Mouse (Mus musculus) spleen, adult 2 months (tissue): ENCODE data around the gene Slc2a13. TPM values are rescaled to one million over a fixed set of nuclear protein-coding genes. Genes with fewer than 3 reads are reported as not detected.

Experiments
- DNase-seq, 2 experiments: peaks; one replicate each; pipeline versions ENCODE4 v3.0.0 to v3.0.0-alpha.2; 2012 to 2021; ENCODE audit warnings: low spot score in 2 of 2, low read depth in 1 of 2
- H3K27ac ChIP-seq: fragments of 200-500 bp; 2 replicates; pipeline ENCODE4 v1.5.1; 2012; ENCODE audit warnings: low read length, inconsistent platforms; ENCODE audit not compliant: insufficient read depth
- H3K27me3 ChIP-seq: fragments of 200-500 bp; 2 replicates; pipeline ENCODE4 v1.6.1; 2012; ENCODE audit warnings: mild to moderate bottlenecking, moderate library complexity, low read length, inconsistent platforms; ENCODE audit not compliant: control insufficient read depth, insufficient read depth
- H3K36me3 ChIP-seq: fragments of 200-500 bp; 2 replicates; pipeline ENCODE4 v1.6.1; 2012; ENCODE audit warnings: mild to moderate bottlenecking, low read length, inconsistent platforms; ENCODE audit not compliant: control insufficient read depth, insufficient read depth
- H3K4me1 ChIP-seq: fragments of 200-500 bp; 2 replicates; pipeline ENCODE4 v1.6.1; 2011; ENCODE audit warnings: inconsistent platforms; ENCODE audit not compliant: control insufficient read depth, insufficient read depth, insufficient read length
- H3K4me3 ChIP-seq: fragments of 200-500 bp; 2 replicates; pipeline ENCODE4 v1.5.1; 2011; ENCODE audit warnings: mild to moderate bottlenecking, inconsistent platforms; ENCODE audit not compliant: insufficient read depth, insufficient read length; ENCODE audit errors: extremely low read depth
- CTCF ChIP-seq: fragments of 200-500 bp; IDR thresholded peaks from 2 replicates; pipeline ENCODE4 v1.5.1; 2011; ENCODE audit warnings: mild to moderate bottlenecking, inconsistent platforms; ENCODE audit not compliant: insufficient read depth, insufficient read length, insufficient replicate concordance; ENCODE audit errors: extremely low read depth
- POLR2A ChIP-seq: fragments of 200-500 bp; IDR thresholded peaks from 2 replicates; pipeline ENCODE4 v1.6.1; 2011; ENCODE audit warnings: low read depth, low read length, inconsistent platforms
- WGBS: fragments of 180-500 bp; shearing (Covaris S2); methylation state at CpG from one replicate; pipeline ENCODE4 v1.1.7; 2018; 5-methylcytosine and 5-hydroxymethylcytosine counted together
- polyA plus RNA-seq: library from polyadenylated mRNA; depleted of rRNA; stranded (reverse); fragments of >200 nt; gene quantifications from 2 replicates; pipeline ENCODE4 v1.2.3, GENCODE M21; 2012

Gene Slc2a13
- polyA plus RNA-seq, 1 experiment = 0.30 TPM

DNA sequence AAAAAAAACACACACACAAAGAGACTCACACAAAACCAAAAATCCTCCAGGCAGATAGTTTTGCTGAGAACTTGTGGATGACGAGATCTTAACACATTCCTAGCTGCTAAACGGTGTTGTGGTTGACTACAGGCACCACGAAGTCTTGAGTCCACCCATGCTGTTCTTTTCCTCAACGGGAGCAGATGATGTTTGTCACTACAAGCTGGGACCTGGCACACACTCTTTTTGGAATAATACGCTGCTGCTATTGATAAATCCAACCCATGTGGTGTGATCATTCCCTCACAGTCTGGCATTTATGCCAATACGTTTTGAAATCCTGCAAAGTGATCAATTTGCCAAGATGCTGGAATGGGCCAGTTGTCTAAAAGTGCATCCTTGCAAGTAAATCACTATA lies 147.6 kb downstream of the Slc2a13 start:
- Histone ChIP-seq H3K4me1 (no peaks in the 10 kb centered on the region), H3K4me3 (no peak overlapping the region), H3K36me3 (no peaks in the 10 kb centered on the region), H3K27me3 (no peaks in the 10 kb centered on the region), H3K27ac (no peak overlapping the region)
- WGBS = 81% methylated on average over 6 of the region's 6 CpGs
- DNase-seq = no peak
- TF ChIP-seq CTCF (no peak), POLR2A (no peak)

DNA sequence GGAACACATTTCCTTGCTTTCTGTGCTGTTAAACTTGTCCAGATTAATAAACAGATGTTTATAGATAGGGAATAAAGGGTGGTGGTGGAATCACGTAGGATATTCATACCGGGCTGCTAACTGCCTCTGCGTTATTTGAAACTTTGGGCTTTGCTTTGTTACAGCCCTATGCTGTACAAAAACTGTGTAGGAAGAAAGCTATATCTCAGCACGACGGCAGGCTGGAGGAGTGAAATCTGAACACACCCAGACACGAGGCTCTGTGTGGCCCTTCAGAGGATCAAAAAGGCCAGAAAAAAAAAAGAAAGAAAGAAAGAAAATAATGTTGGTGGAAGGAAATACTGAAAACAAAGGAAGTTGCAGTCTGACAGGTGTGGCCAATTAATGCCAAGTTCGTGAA lies 166.1 kb downstream of the Slc2a13 start:
- H3K27me3 ChIP-seq = no peaks in the 10 kb centered on the region
- no peak overlapping the region for H3K27ac ChIP-seq
- TF ChIP-seq CTCF (no peak), POLR2A (no peak)
- 70% methylated on average over 7 of the region's 7 CpGs for WGBS
- no peak overlapping the region for H3K4me3 ChIP-seq
- H3K4me1 ChIP-seq = no peaks in the 10 kb centered on the region
- H3K36me3 ChIP-seq = no peaks in the 10 kb centered on the region
- no peak for DNase-seq

DNA sequence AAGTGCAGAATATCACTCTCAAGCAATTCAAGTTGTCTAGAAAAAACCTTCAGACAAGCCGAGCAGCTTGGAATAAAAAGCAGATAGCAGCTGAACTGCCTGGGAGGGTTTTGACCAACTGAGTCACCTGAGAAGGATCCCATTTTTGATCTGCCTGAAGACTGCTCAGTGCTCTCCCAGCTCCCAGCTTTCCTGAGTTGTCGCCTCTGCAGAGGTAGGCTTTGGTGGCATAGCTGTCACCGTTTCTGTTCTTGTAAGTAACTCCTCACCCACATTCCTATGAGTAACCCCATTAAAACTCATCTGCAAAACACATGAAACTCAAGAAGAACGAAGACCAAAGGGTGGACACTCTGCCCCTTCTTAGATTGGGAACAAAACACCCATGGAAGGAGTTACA lies 177.9 kb downstream of the Slc2a13 start:
- TF ChIP-seq CTCF (no peak), POLR2A (no peak)
- Histone ChIP-seq H3K36me3 (no peaks in the 10 kb centered on the region), H3K4me3 (no peak overlapping the region), H3K4me1 (no peaks in the 10 kb centered on the region), H3K27ac (no peak overlapping the region), H3K27me3 (no peaks in the 10 kb centered on the region)
- 85% methylated on average over 4 of the region's 4 CpGs for WGBS
- no peak for DNase-seq

DNA sequence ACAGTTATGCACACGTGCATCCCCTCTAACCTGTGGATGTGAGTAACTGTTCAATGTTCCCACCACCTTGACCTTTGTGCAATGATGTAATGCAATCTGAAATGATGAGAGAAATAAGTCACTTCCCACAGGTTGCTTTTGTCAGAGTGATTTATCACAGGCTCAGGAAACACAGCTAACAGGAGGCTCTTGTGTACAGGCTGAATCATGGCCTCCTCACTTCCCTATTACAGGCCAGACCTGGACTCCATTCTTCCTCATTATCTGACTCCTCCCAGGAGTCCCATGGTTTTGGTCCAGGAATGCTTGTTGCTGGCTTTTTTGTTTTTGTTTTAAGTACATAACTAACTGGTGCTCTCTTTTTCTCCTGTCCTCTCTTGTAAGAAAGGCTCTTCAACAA lies 189.4 kb downstream of the Slc2a13 start:
- Histone ChIP-seq H3K4me3 (no peak overlapping the region), H3K27ac (no peak overlapping the region), H3K27me3 (no peaks in the 10 kb centered on the region), H3K36me3 (no peaks in the 10 kb centered on the region), H3K4me1 (no peaks in the 10 kb centered on the region)
- no peak for DNase-seq
- no peak for TF ChIP-seq POLR2A
- no peak for TF ChIP-seq CTCF
- WGBS = 68% methylated on average over 1 of the region's 1 CpGs

DNA sequence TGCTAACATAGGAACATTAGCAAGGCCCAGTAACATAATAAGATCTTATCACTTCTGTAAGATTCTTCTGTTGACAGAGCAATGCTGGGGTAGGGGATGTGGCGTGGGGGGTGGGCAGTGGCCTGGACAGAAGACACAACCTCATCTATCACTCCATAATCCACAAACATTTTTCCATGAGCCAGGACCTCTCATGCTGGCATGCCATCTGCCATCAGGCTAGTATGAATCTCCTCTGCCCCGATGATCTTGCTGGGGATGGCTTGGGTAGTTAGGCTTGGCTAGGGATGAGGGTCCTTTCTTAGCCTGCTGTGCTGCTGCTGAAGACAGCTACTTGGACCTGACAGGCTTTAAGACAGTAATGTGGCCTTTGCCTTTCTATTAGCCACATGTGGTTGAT lies 190.5 kb downstream of the Slc2a13 start:
- no peaks in the 10 kb centered on the region for H3K4me1 ChIP-seq
- H3K36me3 ChIP-seq = no peaks in the 10 kb centered on the region
- WGBS = 89% methylated on average over 2 of the region's 2 CpGs
- no peak for TF ChIP-seq POLR2A
- TF ChIP-seq CTCF = no peak
- H3K27me3 ChIP-seq = no peaks in the 10 kb centered on the region
- no peak for DNase-seq
- no peak overlapping the region for H3K4me3 ChIP-seq
- H3K27ac ChIP-seq = no peak overlapping the region

DNA sequence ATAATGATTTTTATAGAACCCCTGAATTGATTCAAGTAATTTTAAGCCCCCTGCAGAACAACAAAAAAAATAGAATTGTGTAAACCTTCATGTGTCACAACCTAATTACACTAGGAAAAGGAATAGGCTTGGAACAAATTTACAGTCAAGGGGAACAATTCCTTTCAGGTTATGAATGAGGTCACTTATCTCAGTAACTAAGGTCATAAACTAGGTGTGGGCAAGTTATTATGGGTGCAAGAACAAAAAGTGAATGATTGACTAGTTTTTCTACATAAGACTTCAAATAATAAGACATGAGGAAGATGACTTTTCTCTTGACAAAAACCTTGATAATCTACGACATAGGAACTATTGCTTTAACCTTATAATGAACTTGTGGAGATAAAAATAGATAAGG lies 191.2 kb downstream of the Slc2a13 start:
- WGBS = 88% methylated on average over 1 of the region's 1 CpGs
- H3K27me3 ChIP-seq = no peaks in the 10 kb centered on the region
- no peak overlapping the region for H3K27ac ChIP-seq
- no peaks in the 10 kb centered on the region for H3K36me3 ChIP-seq
- DNase-seq = no peak
- no peak overlapping the region for H3K4me3 ChIP-seq
- TF ChIP-seq CTCF (no peak), POLR2A (no peak)
- no peaks in the 10 kb centered on the region for H3K4me1 ChIP-seq

DNA sequence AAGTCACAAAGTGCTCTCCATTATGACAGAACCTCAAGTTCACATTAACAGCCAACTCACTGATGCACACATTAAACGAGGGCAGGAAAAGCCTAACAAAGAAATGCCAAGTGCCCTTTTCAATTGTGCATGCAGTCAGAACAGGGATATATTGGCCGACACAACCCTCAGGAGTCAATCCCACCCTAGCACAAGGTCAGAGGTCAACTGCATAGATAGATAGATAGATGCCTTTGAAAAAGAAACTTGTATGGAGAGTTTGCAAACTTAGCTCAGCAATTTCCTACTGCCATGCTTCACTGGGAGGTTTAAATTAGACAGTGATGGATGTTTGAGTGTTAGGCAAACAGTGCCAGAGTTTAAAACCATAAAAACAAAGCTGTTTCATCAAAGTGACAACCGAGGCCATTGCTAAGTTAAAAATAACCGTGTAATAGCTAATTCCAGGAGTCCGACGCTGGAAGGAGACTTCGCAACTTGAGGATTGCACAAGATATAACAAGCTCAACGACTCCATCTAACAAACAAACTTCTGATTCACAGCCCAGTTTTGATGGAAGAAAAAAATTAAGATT lies 194.2 kb downstream of the Slc2a13 start:
- no peaks in the 10 kb centered on the region for H3K4me1 ChIP-seq
- H3K27me3 ChIP-seq = no peaks in the 10 kb centered on the region
- no peak for DNase-seq
- H3K4me3 ChIP-seq = no peak overlapping the region
- no peaks in the 10 kb centered on the region for H3K36me3 ChIP-seq
- TF ChIP-seq POLR2A (no peak), CTCF (no peak)
- WGBS = 54% methylated on average over 8 of the region's 8 CpGs
- no peak overlapping the region for H3K27ac ChIP-seq

DNA sequence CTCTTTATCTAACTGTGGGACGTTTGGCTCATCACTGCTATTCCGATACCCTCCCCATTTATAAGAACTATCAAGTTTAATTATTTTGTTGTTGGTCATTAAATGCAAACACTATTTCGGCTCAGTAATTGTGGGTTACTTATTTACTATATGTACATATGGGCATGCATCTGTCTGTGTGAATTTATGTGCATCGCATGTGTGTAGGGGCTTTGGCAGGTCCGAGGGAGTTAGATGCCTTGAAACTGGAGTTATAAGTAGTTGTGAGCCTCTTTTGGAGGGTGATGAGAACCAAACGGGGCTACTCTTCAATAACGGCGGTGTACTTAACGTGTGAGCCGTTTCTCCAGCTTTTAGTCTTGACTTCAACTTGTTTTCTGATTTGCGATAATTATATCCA lies 195.5 kb downstream of the Slc2a13 start:
- Histone ChIP-seq H3K4me1 (no peaks in the 10 kb centered on the region), H3K27ac (no peak overlapping the region), H3K36me3 (no peaks in the 10 kb centered on the region), H3K27me3 (no peaks in the 10 kb centered on the region), H3K4me3 (no peak overlapping the region)
- no peak for TF ChIP-seq POLR2A
- no peak for TF ChIP-seq CTCF
- no peak for DNase-seq
- 92% methylated on average over 11 of the region's 11 CpGs for WGBS
